Mouse (Mus musculus) yolk sac, embryonic 10.5 days (tissue): ENCODE measurements around the gene Prkar1a.
A peak's percentile ranks its signal among the peaks of the same experiment; 100 is the strongest.
"Not testable (repeated sequence)": the region's sequence is repeated elsewhere in the genome, so short reads cannot be mapped to it uniquely, and the experiment has no call there.

Source experiments
- DNase-seq: peaks from one replicate; pipeline ENCODE4 v3.0.0-alpha.2; 2017; ENCODE audit warnings: low spot score

The Prkar1a gene

GRCm38 (mm10) chr11:109641498-109642222 is 7.5 kb upstream of the Prkar1a start:
- no peak for DNase-seq

GRCm38 (mm10) chr11:109648510-109648909 is 695 bp upstream of the Prkar1a start:
- no peak for DNase-seq

- DNase-seq, result peak; percentile 71
These were observed 933 bp downstream of the Prkar1a start for GRCm38 (mm10) chr11:109649975-109650701.

- DNase-seq, result peak; percentile 91
These were observed 1.8 kb downstream of the Prkar1a start for GRCm38 (mm10) chr11:109650788-109651565.

- peak; percentile 54 for DNase-seq
These were observed 2.4 kb downstream of the Prkar1a start for GRCm38 (mm10) chr11:109651566-109652024.

- DNase-seq, result no peak
These were observed 3.3 kb downstream of the Prkar1a start for GRCm38 (mm10) chr11:109652505-109652904.

- DNase-seq, result no peak
These were observed 4.0 kb downstream of the Prkar1a start for GRCm38 (mm10) chr11:109653201-109653600.

GRCm38 (mm10) chr11:109654581-109654980 is 5.4 kb downstream of the Prkar1a start:
- no peak for DNase-seq

GRCm38 (mm10) chr11:109656232-109656631 is 7.0 kb downstream of the Prkar1a start:
- no peak for DNase-seq

GRCm38 (mm10) chr11:109660526-109660925 is 11.3 kb downstream of the Prkar1a start:
- DNase-seq, result not testable (repeated sequence)

GRCm38 (mm10) chr11:109664293-109664692 is 15.1 kb downstream of the Prkar1a start:
- no peak for DNase-seq

- no peak for DNase-seq
These were observed 16.2 kb downstream of the Prkar1a start for GRCm38 (mm10) chr11:109665424-109665823.

- no peak for DNase-seq
These were observed 17.2 kb downstream of the Prkar1a start for GRCm38 (mm10) chr11:109666411-109666810.

GRCm38 (mm10) chr11:109667371-109667770 is 18.2 kb downstream of the Prkar1a start:
- DNase-seq, result no peak

- DNase-seq, result no peak
These were observed 19.0 kb downstream of the Prkar1a start for GRCm38 (mm10) chr11:109668115-109668725.

- DNase-seq, result no peak
These were observed 20.0 kb downstream of the Prkar1a start for GRCm38 (mm10) chr11:109669149-109669708.

- peak; percentile 25 for DNase-seq
These were observed 21.1 kb downstream of the Prkar1a start for GRCm38 (mm10) chr11:109670026-109670916.

GRCm38 (mm10) chr11:109671136-109672020 is 22.2 kb downstream of the Prkar1a start:
- DNase-seq, result no peak

GRCm38 (mm10) chr11:109672021-109672324 is 22.8 kb downstream of the Prkar1a start:
- no peak for DNase-seq

- DNase-seq, result no peak
These were observed 23.2 kb downstream of the Prkar1a start for GRCm38 (mm10) chr11:109672396-109672795.
